ENCODE assay signal across 8 mouse cellular contexts in genomic region chr3:116861223-116861539, GRCm38 (mm10). TPM values are rescaled to one million over a fixed set of nuclear protein-coding genes. Genes with fewer than 3 reads are reported as not detected.
DNase-seq lines count a peak whose midpoint lies in the region; ATAC-seq and TF ChIP-seq lines count a peak whose summit lies in the region.

No protein-coding gene starts in this region.

- no peak for TF ChIP-seq POLR2A in spleen, adult 2 months (IDR thresholded peaks at IDR 0.05; ENCODE audit: low read depth, low read length)

- DNase-seq in spleen, adult 2 months (ENCODE audit: low read depth in 1 of 2, low spot score in 2 of 2) = no peak
- DNase-seq in spleen, postnatal 4 days (ENCODE audit: low spot score in 2 of 2) = no peak
- DNase-seq in splenic B cell, adult 2 months (ENCODE audit: low read depth, low spot score) = peak; percentile 12
- DNase-seq in layer of hippocampus, postnatal 10 days (ENCODE audit: low spot score in 2 of 2) = no peak
- no peak for DNase-seq in kidney, adult 9 months
- no peak for DNase-seq in kidney, adult 8-10 months

- H3K4me2 ChIP-seq in limb, embryonic 13.5 days (replicated peaks) = peak overlapping the region; percentile 79

- no peak for TF ChIP-seq CTCF in spleen, adult 2 months (IDR thresholded peaks at IDR 0.05; ENCODE audit: extremely low read depth, insufficient read depth, insufficient read length, insufficient replicate concordance)

- H3K27me3 ChIP-seq in spleen, adult 2 months (ENCODE audit: control insufficient read depth, insufficient read depth, low read length) = no peaks in the 10 kb centered on the region
- no peaks in the 10 kb centered on the region for H3K27me3 ChIP-seq in erythroblast, embryonic 14.5 days (ENCODE audit: control insufficient read depth)
- H3K27me3 ChIP-seq in limb, embryonic 13.5 days = no peaks in the 10 kb centered on the region
- H3K27me3 ChIP-seq in splenic B cell, adult 2 months (ENCODE audit: control insufficient read depth, insufficient read depth, low read length, poor library complexity, severe bottlenecking) = no peaks in the 10 kb centered on the region

- H3K9ac ChIP-seq in limb, embryonic 13.5 days = peak overlapping the region; percentile 62

- WGBS in spleen, adult 2 months = 2% methylated on average over 4 of the region's 4 CpGs
- WGBS in limb, embryonic 13.5 days = 11% methylated on average over 4 of the region's 4 CpGs

- no peaks in the 10 kb centered on the region for H3K36me3 ChIP-seq in spleen, adult 2 months (ENCODE audit: control insufficient read depth, insufficient read depth, low read length)
- peaks cover 25% of the 10 kb centered on the region for H3K36me3 ChIP-seq in erythroblast, embryonic 14.5 days (ENCODE audit: control insufficient read depth)
- H3K36me3 ChIP-seq in limb, embryonic 13.5 days = no peaks in the 10 kb centered on the region
- H3K36me3 ChIP-seq in splenic B cell, adult 2 months (ENCODE audit: control insufficient read depth, insufficient read depth, low read length, poor library complexity, severe bottlenecking) = no peaks in the 10 kb centered on the region

- H3K9me3 ChIP-seq in erythroblast, embryonic 14.5 days (ENCODE audit: control insufficient read depth, low read length) = no peaks in the 10 kb centered on the region
- H3K9me3 ChIP-seq in limb, embryonic 13.5 days = no peaks in the 10 kb centered on the region

- ATAC-seq in limb, embryonic 13.5 days (ENCODE audit: low FRiP score, low read depth) = peak; percentile 46

- peak overlapping the region; percentile 96; the same call in 1 of the 2 replicates for H3K4me3 ChIP-seq in spleen, adult 2 months (ENCODE audit: extremely low read depth, insufficient read depth, insufficient read length)
- peak overlapping the region; percentile 95 for H3K4me3 ChIP-seq in erythroblast, embryonic 14.5 days (replicated peaks)
- peak overlapping the region; percentile 60 for H3K4me3 ChIP-seq in limb, embryonic 13.5 days

- H3K4me1 ChIP-seq in spleen, adult 2 months (ENCODE audit: control insufficient read depth, insufficient read depth, insufficient read length) = no peaks in the 10 kb centered on the region
- peaks cover 73% of the 10 kb centered on the region for H3K4me1 ChIP-seq in erythroblast, embryonic 14.5 days (ENCODE audit: control insufficient read depth)
- H3K4me1 ChIP-seq in limb, embryonic 13.5 days = peaks cover 4% of the 10 kb centered on the region

- no peak overlapping the region for H3K27ac ChIP-seq in spleen, adult 2 months (ENCODE audit: insufficient read depth, low read length)
- H3K27ac ChIP-seq in limb, embryonic 13.5 days = no peak overlapping the region

RNA-seq across cellular contexts. Expression of gene Frrs1, which starts 1.9 kb away (rescaled TPM):
- 10.6 and 11.5 TPM in 2 replicates for polyA plus RNA-seq in spleen, adult 2 months (2012; rRNA removed)
- 0.92 and 1.8 TPM in 2 replicates for polyA plus RNA-seq in erythroblast, embryonic 14.5 days (2012)
- polyA plus RNA-seq in limb, embryonic 13.5 days (2015; fragmentation: Nextera tagmentation; extraction: Ambion mirVana) = 10.9 and 11.4 TPM in 2 replicates
- total RNA-seq in layer of hippocampus, postnatal 10 days (2021) = 1 to 10 TPM; 1.7 to 2.5 TPM

RNA-seq across cellular contexts. Expression of gene Agl, which starts 53.2 kb away (rescaled TPM):
- 2.4 and 2.5 TPM in 2 replicates for polyA plus RNA-seq in spleen, adult 2 months (2012; rRNA removed)
- not detected in 2 replicates for polyA plus RNA-seq in erythroblast, embryonic 14.5 days (2012)
- 20.3 and 21.1 TPM in 2 replicates for polyA plus RNA-seq in limb, embryonic 13.5 days (2015; fragmentation: Nextera tagmentation; extraction: Ambion mirVana)
- total RNA-seq in layer of hippocampus, postnatal 10 days (2021) = 10 to 100 TPM; 28.6 to 31.0 TPM
